Mouse (Mus musculus): ENCODE results near the gene Phactr4.

DNA sequence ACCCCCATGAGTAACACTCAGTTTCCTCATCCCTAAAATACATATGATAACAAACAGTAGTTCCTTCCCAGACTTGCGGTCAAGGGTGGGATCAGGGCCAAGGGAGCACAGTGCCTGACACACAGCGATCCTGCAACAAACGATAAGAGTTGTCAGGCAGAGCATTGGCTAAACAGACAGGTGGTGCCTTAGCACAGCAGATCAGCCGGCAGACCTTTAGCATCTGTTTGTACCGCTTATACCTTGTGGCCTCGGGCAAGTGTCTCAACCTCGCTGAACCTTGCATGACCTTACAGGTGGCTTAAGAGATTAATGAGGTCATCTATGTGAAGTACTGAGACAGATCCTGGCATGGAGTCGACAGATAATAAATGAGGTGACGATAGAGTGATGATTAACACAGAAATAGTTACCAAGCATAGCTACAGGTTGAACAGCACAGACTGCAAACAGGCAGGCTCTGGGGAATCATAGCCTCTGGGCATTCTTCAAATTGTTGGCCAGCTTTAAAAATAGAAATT is 5.8 kb upstream of the Phactr4 start:
- TF ChIP-seq POLR2A (IDR thresholded peaks at IDR 0.05; ENCODE audit: borderline replicate concordance, low read depth, low read length) (no peak), CTCF (IDR thresholded peaks at IDR 0.05; ENCODE audit: low read depth, low read length) (no peak)

All from bone marrow macrophage, adult 2 months (primary cell).